Mouse (Mus musculus): ENCODE data around the gene Nanog.

Nanog gene

DNA sequence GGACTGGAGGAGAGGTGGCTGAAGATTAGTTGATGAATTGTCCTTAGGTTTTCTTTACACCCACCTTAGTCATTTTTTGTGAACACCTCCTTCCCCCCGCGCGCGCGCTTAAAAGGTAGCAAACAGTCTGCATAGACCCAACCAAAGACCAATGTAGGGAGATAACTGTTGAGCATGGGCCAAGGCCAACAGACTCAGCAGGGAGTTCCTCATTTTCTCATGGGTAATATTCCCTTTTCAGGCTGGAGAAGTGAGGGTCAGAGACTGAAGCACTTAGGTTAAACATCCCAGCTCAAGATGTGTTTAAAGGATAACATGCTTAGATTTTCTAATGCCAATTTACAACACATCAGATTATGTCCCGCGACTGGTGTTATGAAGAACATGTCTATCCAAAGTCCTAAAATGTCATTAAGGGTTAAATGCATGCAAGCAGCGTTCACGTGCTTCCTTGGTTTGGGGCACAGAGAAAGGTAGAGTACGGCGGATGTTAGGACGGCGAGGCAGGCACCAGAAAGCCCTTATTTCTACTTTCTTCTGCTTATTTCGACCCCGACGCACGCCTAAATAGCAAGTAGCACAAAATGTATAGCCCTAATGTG is 56.7 kb downstream of the Nanog start:
- DNase-seq, result no peak

Measured in thymus, postnatal 36 days (tissue).